Mouse (Mus musculus) testis, adult 2 months (tissue): ENCODE measurements around the gene Ppp1r12b.

Experiments
- CTCF ChIP-seq: fragments of 200-500 bp; IDR thresholded peaks from 2 replicates; pipeline ENCODE4 v1.5.1; 2012; ENCODE audit warnings: low read depth, mild to moderate bottlenecking, inconsistent platforms, low read length, moderate library complexity; ENCODE audit not compliant: control insufficient read depth, insufficient read depth, insufficient replicate concordance
- POLR2A ChIP-seq: fragments of 200-500 bp; IDR thresholded peaks from 2 replicates; pipeline ENCODE4 v1.6.1; 2012; ENCODE audit warnings: low read depth, mild to moderate bottlenecking, inconsistent platforms, low read length, moderate library complexity; ENCODE audit not compliant: control insufficient read depth

- TF ChIP-seq POLR2A, result no peak
- no peak for TF ChIP-seq CTCF
Observed at GRCm38 (mm10) chr1:134708801-134709385, 246.8 kb downstream of the Ppp1r12b start.
